In the genomic region with DNA sequence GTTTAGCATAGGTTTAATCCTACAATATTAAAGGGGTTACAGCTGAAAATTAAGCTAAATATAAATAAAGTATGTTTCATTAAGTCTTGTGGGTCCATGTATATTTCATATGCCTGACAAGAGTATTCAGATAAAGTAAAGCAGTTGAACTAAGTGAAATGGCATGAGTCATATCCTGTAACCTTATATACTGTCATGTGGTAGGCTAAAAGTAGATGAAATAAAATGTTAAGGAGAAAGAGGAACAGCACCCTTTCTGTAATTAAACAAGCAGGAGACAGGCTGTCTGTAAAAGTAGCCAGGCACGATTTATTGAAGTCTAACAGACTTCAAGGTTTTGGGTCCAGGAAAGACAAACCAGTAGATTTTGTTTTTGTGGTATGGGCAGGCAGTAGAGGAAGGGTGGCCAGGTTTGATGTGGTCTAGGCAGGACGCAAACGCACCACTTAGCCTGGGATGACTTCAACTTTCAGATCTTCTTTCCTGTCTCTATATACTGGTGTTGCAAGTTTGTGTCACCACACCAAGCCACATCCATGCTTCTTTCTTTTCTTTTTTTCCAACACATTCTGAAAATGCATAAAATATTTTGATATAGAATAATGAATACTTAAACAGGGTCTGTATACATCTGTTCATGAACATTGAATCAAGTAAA, we compare ENCODE assay signal across 22 mouse cellular contexts. TPM values are rescaled to one million over a fixed set of nuclear protein-coding genes. Genes with fewer than 3 reads are reported as not detected.
"Had no signal": no experiment of that assay in that cellular context is flagged by ENCODE, and none has a peak within 500 bp of the region (broad histone marks: within the 10 kb centered on the region; RNA-seq: fewer than 3 reads in every experiment).

No protein-coding gene starts in this region.

- H3K27ac ChIP-seq: left cerebral cortex, adult 2 months; limb, embryonic 10.5 days; liver, embryonic 15.5 days; midbrain, embryonic 10.5 days; neural tube, embryonic 12.5 days; stomach, embryonic 15.5 days had no signal

- H3K9me3 ChIP-seq: limb, embryonic 10.5 days; liver, embryonic 15.5 days; midbrain, embryonic 10.5 days; neural tube, embryonic 12.5 days; stomach, embryonic 15.5 days had no signal

- H3K27me3 ChIP-seq: liver, embryonic 15.5 days; neural tube, embryonic 12.5 days; stomach, embryonic 15.5 days had no signal

- H3K4me1 ChIP-seq: limb, embryonic 10.5 days; liver, embryonic 15.5 days; midbrain, embryonic 10.5 days; neural tube, embryonic 12.5 days; stomach, embryonic 15.5 days had no signal

- H3K4me3 ChIP-seq: left cerebral cortex, adult 2 months; limb, embryonic 10.5 days; liver, embryonic 15.5 days; midbrain, embryonic 10.5 days; neural tube, embryonic 12.5 days; stomach, embryonic 15.5 days had no signal

- ATAC-seq: lung, postnatal 0 days had no signal

- DNase-seq: kidney, adult 8-10 months; kidney, postnatal 25 days; lung, adult 2 months; lung, postnatal 36 days; midbrain, embryonic 14.5 days; spleen, adult 18-20 months; thymus, adult 2 months; thymus, postnatal 4 days had no signal

- H3K9ac ChIP-seq: liver, embryonic 15.5 days; neural tube, embryonic 12.5 days; stomach, embryonic 15.5 days had no signal

- H3K36me3 ChIP-seq: limb, embryonic 10.5 days; liver, embryonic 15.5 days; midbrain, embryonic 10.5 days; neural tube, embryonic 12.5 days; stomach, embryonic 15.5 days had no signal

RNA-seq across cellular contexts. Expression of a gene that starts 3.4 kb away (rescaled TPM):
- total RNA-seq: layer of hippocampus, postnatal 25 days; left cerebral cortex, adult 2 months; left cerebral cortex, postnatal 14 days; neutrophil, adult 5-6 weeks had no signal
- polyA plus RNA-seq: kidney, embryonic 16.5 days; limb, embryonic 10.5 days; limb, embryonic 14.5 days; liver, embryonic 11.5 days; liver, embryonic 15.5 days; lung, adult 2 months; lung, postnatal 0 days; midbrain, embryonic 10.5 days; midbrain, embryonic 14.5 days; neural tube, embryonic 12.5 days; stomach, embryonic 15.5 days; testis, adult 2 months; thymus, adult 2 months had no signal

RNA-seq across cellular contexts. Expression of a gene that starts 22.0 kb away (rescaled TPM):
- total RNA-seq: layer of hippocampus, postnatal 25 days; left cerebral cortex, adult 2 months; left cerebral cortex, postnatal 14 days; neutrophil, adult 5-6 weeks had no signal
- polyA plus RNA-seq: kidney, embryonic 16.5 days; limb, embryonic 10.5 days; limb, embryonic 14.5 days; liver, embryonic 11.5 days; liver, embryonic 15.5 days; lung, adult 2 months; lung, postnatal 0 days; midbrain, embryonic 10.5 days; midbrain, embryonic 14.5 days; neural tube, embryonic 12.5 days; stomach, embryonic 15.5 days; testis, adult 2 months; thymus, adult 2 months had no signal

RNA-seq across cellular contexts. Expression of a gene that starts 32.6 kb away (rescaled TPM):
- total RNA-seq: layer of hippocampus, postnatal 25 days; left cerebral cortex, adult 2 months; left cerebral cortex, postnatal 14 days; neutrophil, adult 5-6 weeks had no signal
- polyA plus RNA-seq: kidney, embryonic 16.5 days; limb, embryonic 10.5 days; limb, embryonic 14.5 days; liver, embryonic 11.5 days; liver, embryonic 15.5 days; lung, adult 2 months; lung, postnatal 0 days; midbrain, embryonic 10.5 days; midbrain, embryonic 14.5 days; neural tube, embryonic 12.5 days; stomach, embryonic 15.5 days; testis, adult 2 months; thymus, adult 2 months had no signal

RNA-seq across cellular contexts. Expression of a gene that starts 45.1 kb away (rescaled TPM):
- total RNA-seq: layer of hippocampus, postnatal 25 days; left cerebral cortex, adult 2 months; left cerebral cortex, postnatal 14 days; neutrophil, adult 5-6 weeks had no signal
- polyA plus RNA-seq: kidney, embryonic 16.5 days; limb, embryonic 10.5 days; limb, embryonic 14.5 days; liver, embryonic 11.5 days; liver, embryonic 15.5 days; lung, adult 2 months; lung, postnatal 0 days; midbrain, embryonic 10.5 days; midbrain, embryonic 14.5 days; neural tube, embryonic 12.5 days; stomach, embryonic 15.5 days; testis, adult 2 months; thymus, adult 2 months had no signal

RNA-seq across cellular contexts. Expression of a gene that starts 57.4 kb away (rescaled TPM):
- total RNA-seq: layer of hippocampus, postnatal 25 days; left cerebral cortex, adult 2 months; left cerebral cortex, postnatal 14 days; neutrophil, adult 5-6 weeks had no signal
- polyA plus RNA-seq: kidney, embryonic 16.5 days; limb, embryonic 10.5 days; limb, embryonic 14.5 days; liver, embryonic 11.5 days; liver, embryonic 15.5 days; lung, adult 2 months; lung, postnatal 0 days; midbrain, embryonic 10.5 days; midbrain, embryonic 14.5 days; neural tube, embryonic 12.5 days; stomach, embryonic 15.5 days; testis, adult 2 months; thymus, adult 2 months had no signal
